Mouse (Mus musculus) lung, adult 2 months (tissue): ENCODE measurements around the gene Cers4.

Experiments
- CTCF ChIP-seq: fragments of 200-500 bp; IDR thresholded peaks from 2 replicates; pipeline ENCODE4 v1.5.1; 2011; ENCODE audit warnings: mild to moderate bottlenecking, low read length, control low read depth; ENCODE audit not compliant: insufficient read depth
- POLR2A ChIP-seq: fragments of 200-500 bp; IDR thresholded peaks from 2 replicates; pipeline ENCODE4 v1.6.1; 2011; ENCODE audit warnings: low read depth, mild to moderate bottlenecking, control low read depth, low read length, borderline replicate concordance; ENCODE audit errors: extremely low read depth

DNA sequence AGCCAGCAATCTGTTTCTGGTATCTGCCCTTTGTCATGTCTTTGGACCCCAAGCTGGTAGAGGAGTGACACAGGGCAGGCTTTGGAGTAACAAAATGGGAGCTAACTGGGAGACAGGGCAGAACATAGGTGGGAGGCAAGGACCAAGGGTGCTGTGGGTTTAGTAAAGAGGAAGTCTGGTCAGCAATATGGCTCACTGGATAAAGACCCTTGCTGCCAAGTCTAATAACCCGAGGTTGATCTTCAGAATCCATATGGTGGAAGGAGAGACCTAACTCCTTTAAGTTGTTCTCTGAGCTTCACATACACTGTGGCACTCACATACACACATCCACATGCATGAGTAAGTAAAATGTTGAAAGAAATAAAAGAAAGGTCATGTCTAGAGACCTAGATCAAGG is 4.8 kb downstream of the Cers4 start:
- TF ChIP-seq CTCF (no peak), POLR2A (no peak)
